Mouse (Mus musculus): ENCODE measurements around the gene Fam213a.

- TF ChIP-seq CTCF (IDR thresholded peaks at IDR 0.05; ENCODE audit: low read depth) (no peak), EP300 (optimal IDR thresholded peaks at IDR 0.05) (no peak)
Observed at GRCm38 (mm10) chr14:40967598-40967900, 46.0 kb downstream of the Fam213a start.
